Mouse (Mus musculus) lung, postnatal 0 days (tissue): ENCODE results near the gene Zfp106.

ENCODE experiments used
- CTCF ChIP-seq: IDR thresholded peaks from 2 replicates; pipeline ENCODE4 v1.5.1; 2016; ENCODE audit warnings: antibody characterized with exemption, mild to moderate bottlenecking
- EP300 ChIP-seq: IDR thresholded peaks from 2 replicates; pipeline ENCODE4 v1.6.1; 2016; ENCODE audit warnings: antibody characterized with exemption, mild to moderate bottlenecking, control low read depth

- TF ChIP-seq CTCF (no peak), EP300 (no peak)
These were observed 32.4 kb downstream of the Zfp106 start for GRCm38 (mm10) chr2:120531223-120531622.
